Mouse (Mus musculus): Measurements from ENCODE around the gene Angpt4. TPM values are rescaled to one million over a fixed set of nuclear protein-coding genes. Genes with fewer than 3 reads are reported as not detected.

Angpt4 gene
- polyA plus RNA-seq, 1 experiment from 2014 or later: 2.8 TPM

DNA sequence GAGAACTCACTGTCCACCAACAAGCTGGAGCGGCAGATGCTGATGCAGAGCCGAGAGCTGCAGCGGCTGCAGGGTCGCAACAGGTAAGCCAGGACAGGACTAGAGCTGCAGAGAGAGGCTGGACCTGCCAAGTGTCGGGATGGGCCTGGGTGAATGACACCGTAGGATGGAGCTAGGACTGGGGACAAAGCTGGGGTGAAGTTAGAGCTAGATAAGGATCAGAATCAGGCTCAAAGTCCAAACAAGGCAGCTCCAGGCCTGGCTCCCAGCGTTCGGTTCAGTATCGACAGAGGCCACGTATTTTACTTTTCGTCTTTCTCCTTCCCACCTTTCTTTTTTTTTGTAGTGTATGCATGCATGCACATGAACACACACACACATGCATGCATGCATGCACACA is 16.1 kb downstream of the Angpt4 start:
- Histone ChIP-seq H3K9me3 (ENCODE audit: low read length) (no peaks in the 10 kb centered on the region), H3K4me2 (replicated peaks; ENCODE audit: low read depth, low read length) (no peak overlapping the region), H3K27me3 (ENCODE audit: insufficient read depth, low read length) (no peaks in the 10 kb centered on the region), H3K9ac (replicated peaks; ENCODE audit: low read length) (no peak overlapping the region), H3K36me3 (ENCODE audit: insufficient read depth, low read length) (no peaks in the 10 kb centered on the region), H3K4me1 (ENCODE audit: insufficient read depth, low read length) (no peaks in the 10 kb centered on the region; the same call in 1 of the 2 replicates), H3K27ac (ENCODE audit: low read length) (no peak overlapping the region), H3K4me3 (ENCODE audit: low read length) (no peak overlapping the region)
- 88% methylated on average over 11 of the region's 11 CpGs for WGBS
- ATAC-seq (ENCODE audit: low FRiP score, low TSS enrichment): no peak

DNA sequence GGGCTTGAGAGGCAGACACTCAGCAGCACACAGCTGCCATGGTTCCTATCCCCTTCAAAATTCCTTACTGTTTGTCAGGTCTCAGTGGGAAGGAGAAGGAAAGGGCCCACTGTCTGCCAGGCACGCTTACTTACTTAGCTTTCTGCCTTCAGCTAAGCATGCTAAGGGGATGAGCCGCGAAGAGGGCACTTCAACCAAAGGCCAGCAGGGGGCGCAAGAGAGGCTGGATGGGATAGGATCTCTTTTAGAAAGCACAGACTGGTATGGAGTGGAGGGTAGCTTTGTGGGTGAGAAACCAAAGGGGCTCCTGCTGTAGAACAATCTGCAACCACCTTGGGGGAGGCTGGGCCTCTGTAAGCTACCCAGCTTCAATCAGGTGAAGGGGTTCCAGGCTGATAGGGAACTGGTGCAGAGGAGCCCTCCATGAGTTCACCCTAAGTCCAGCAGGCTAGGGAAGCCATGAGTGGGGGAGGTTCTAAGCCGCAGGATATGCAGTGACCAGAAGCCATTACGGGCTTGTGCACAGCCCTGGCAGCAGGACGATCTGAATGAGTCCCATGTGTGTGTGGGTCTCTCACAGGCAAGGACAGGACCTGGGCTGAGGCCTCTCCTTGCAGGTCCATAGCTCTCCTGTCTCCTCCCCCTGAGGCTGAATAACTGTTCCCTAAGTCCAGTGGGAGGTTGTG is 19.5 kb downstream of the Angpt4 start:
- Histone ChIP-seq H3K4me3 (ENCODE audit: low read length) (no peak overlapping the region), H3K4me2 (replicated peaks; ENCODE audit: low read depth, low read length) (no peak overlapping the region), H3K27me3 (ENCODE audit: insufficient read depth, low read length) (no peaks in the 10 kb centered on the region), H3K9me3 (ENCODE audit: low read length) (no peaks in the 10 kb centered on the region), H3K36me3 (ENCODE audit: insufficient read depth, low read length) (no peaks in the 10 kb centered on the region), H3K27ac (ENCODE audit: low read length) (no peak overlapping the region), H3K4me1 (ENCODE audit: insufficient read depth, low read length) (no peaks in the 10 kb centered on the region), H3K9ac (replicated peaks; ENCODE audit: low read length) (no peak overlapping the region)
- peak; percentile 33 for ATAC-seq (ENCODE audit: low FRiP score, low TSS enrichment)
- 38% methylated on average over 7 of the region's 7 CpGs for WGBS

GRCm38 (mm10) chr2:151937893-151938292 is 26.9 kb downstream of the Angpt4 start:
- no peak overlapping the region for H3K9ac ChIP-seq (replicated peaks; ENCODE audit: low read length)
- ATAC-seq (ENCODE audit: low FRiP score, low TSS enrichment): no peak
- WGBS: 44% methylated on average over 3 of the region's 3 CpGs

DNA sequence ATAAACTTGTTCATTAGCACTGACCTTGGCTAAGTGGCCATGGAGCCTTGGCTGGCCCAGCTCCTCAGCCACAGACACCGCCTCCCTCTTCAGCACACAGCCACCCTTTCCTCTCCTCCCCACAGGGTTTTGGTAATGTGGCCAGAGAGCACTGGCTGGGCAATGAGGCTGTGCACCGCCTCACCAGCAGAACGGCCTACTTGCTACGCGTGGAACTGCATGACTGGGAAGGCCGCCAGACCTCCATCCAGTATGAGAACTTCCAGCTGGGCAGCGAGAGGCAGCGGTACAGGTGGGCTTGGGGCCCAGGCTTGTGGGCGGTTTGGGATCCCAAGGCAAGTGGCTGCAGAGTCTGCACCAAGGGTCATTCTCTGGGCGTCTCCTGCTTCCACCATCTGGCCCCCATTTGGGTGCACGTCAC is 27.8 kb downstream of the Angpt4 start:
- ATAC-seq (ENCODE audit: low FRiP score, low TSS enrichment): peak; percentile 58
- no peaks in the 10 kb centered on the region for H3K36me3 ChIP-seq (ENCODE audit: insufficient read depth, low read length)
- H3K27me3 ChIP-seq (ENCODE audit: insufficient read depth, low read length): no peaks in the 10 kb centered on the region; the same call in 1 of the 2 replicates
- WGBS: 48% methylated on average over 11 of the region's 11 CpGs
- H3K9ac ChIP-seq (replicated peaks; ENCODE audit: low read length): no peak overlapping the region
- H3K27ac ChIP-seq (ENCODE audit: low read length): no peak overlapping the region
- H3K4me2 ChIP-seq (replicated peaks; ENCODE audit: low read depth, low read length): no peak overlapping the region
- no peak overlapping the region for H3K4me3 ChIP-seq (ENCODE audit: low read length)
- peaks cover 4% of the 10 kb centered on the region; the same call in 1 of the 2 replicates for H3K4me1 ChIP-seq (ENCODE audit: insufficient read depth, low read length)
- H3K9me3 ChIP-seq (ENCODE audit: low read length): no peaks in the 10 kb centered on the region

More at GRCm38 (mm10) chr2:151937893-151938292, 26.9 kb downstream of the Angpt4 start:
- no peak overlapping the region for H3K4me3 ChIP-seq (ENCODE audit: low read length)
- H3K27ac ChIP-seq (ENCODE audit: low read length): no peak overlapping the region
- no peaks in the 10 kb centered on the region for H3K36me3 ChIP-seq (ENCODE audit: insufficient read depth, low read length)
- H3K9me3 ChIP-seq (ENCODE audit: low read length): no peaks in the 10 kb centered on the region
- peaks cover 4% of the 10 kb centered on the region; the same call in 1 of the 2 replicates for H3K4me1 ChIP-seq (ENCODE audit: insufficient read depth, low read length)
- H3K4me2 ChIP-seq (replicated peaks; ENCODE audit: low read depth, low read length): no peak overlapping the region
- no peaks in the 10 kb centered on the region; the same call in 1 of the 2 replicates for H3K27me3 ChIP-seq (ENCODE audit: insufficient read depth, low read length)

DNA sequence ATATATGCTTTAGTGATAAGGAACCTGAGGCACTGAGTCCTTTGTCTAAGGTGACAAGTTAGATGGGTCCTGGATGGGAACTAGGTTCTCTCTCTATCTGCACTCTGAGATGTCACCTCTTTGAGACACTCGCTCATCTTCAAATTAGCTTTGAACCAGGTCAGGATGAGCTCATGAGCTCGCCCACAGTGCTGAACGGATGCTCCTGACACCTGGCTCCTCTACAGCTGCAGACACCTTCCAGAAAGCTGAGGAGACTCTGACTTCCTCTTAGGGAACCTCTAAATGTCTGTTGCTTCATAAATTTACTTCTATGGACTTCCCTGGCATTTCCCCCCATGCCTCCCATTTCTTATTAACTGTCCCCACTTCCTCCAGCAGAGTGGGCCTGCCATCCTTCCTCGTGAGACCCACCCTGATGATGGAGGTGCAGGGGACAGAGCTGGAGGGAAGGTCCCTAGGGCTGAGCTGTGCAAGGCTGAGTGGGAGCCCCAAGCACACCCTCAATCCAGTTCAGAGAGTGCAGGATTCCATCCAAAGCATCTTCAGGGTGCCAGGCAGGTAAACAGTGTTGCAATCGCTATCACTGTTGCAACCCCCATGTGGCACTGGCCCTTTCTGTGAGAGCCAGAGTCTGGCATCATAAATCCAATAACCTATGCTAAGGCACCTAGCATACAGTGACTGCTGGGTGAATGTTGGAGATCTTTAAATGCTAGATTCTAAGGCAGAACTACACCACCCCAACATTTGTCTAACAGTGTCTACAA is 28.8 kb downstream of the Angpt4 start:
- Histone ChIP-seq H3K27ac (ENCODE audit: low read length) (no peak overlapping the region), H3K4me2 (replicated peaks; ENCODE audit: low read depth, low read length) (no peak overlapping the region), H3K36me3 (ENCODE audit: insufficient read depth, low read length) (no peaks in the 10 kb centered on the region), H3K9me3 (ENCODE audit: low read length) (no peaks in the 10 kb centered on the region), H3K4me1 (ENCODE audit: insufficient read depth, low read length) (peaks cover 4% of the 10 kb centered on the region; the same call in 1 of the 2 replicates), H3K27me3 (ENCODE audit: insufficient read depth, low read length) (no peaks in the 10 kb centered on the region; the same call in 1 of the 2 replicates), H3K9ac (replicated peaks; ENCODE audit: low read length) (no peak overlapping the region), H3K4me3 (ENCODE audit: low read length) (no peak overlapping the region)
- 80% methylated on average over 5 of the region's 5 CpGs for WGBS
- no peak for ATAC-seq (ENCODE audit: low FRiP score, low TSS enrichment)

GRCm38 (mm10) chr2:151941269-151941668 is 30.3 kb downstream of the Angpt4 start:
- Histone ChIP-seq H3K36me3 (ENCODE audit: insufficient read depth, low read length) (no peaks in the 10 kb centered on the region), H3K4me3 (ENCODE audit: low read length) (no peak overlapping the region), H3K9me3 (ENCODE audit: low read length) (no peaks in the 10 kb centered on the region), H3K4me2 (replicated peaks; ENCODE audit: low read depth, low read length) (no peak overlapping the region), H3K9ac (replicated peaks; ENCODE audit: low read length) (no peak overlapping the region), H3K4me1 (ENCODE audit: insufficient read depth, low read length) (peaks cover 4% of the 10 kb centered on the region; the same call in 1 of the 2 replicates), H3K27me3 (ENCODE audit: insufficient read depth, low read length) (no peaks in the 10 kb centered on the region; the same call in 1 of the 2 replicates), H3K27ac (ENCODE audit: low read length) (no peak overlapping the region)
- no peak for ATAC-seq (ENCODE audit: low FRiP score, low TSS enrichment)
- WGBS: 48% methylated on average over 2 of the region's 2 CpGs

- H3K27ac ChIP-seq (ENCODE audit: low read length): no peak overlapping the region
- no peak for ATAC-seq (ENCODE audit: low FRiP score, low TSS enrichment)
- H3K4me2 ChIP-seq (replicated peaks; ENCODE audit: low read depth, low read length): no peak overlapping the region
- H3K4me3 ChIP-seq (ENCODE audit: low read length): no peak overlapping the region
- H3K4me1 ChIP-seq (ENCODE audit: insufficient read depth, low read length): no peaks in the 10 kb centered on the region
- no peaks in the 10 kb centered on the region for H3K36me3 ChIP-seq (ENCODE audit: insufficient read depth, low read length)
- WGBS: 39% methylated on average over 2 of the region's 2 CpGs
- H3K9ac ChIP-seq (replicated peaks; ENCODE audit: low read length): no peak overlapping the region
- no peaks in the 10 kb centered on the region for H3K9me3 ChIP-seq (ENCODE audit: low read length)
- no peaks in the 10 kb centered on the region for H3K27me3 ChIP-seq (ENCODE audit: insufficient read depth, low read length)
Measured at GRCm38 (mm10) chr2:151944106-151944505, 33.1 kb downstream of the Angpt4 start.

DNA sequence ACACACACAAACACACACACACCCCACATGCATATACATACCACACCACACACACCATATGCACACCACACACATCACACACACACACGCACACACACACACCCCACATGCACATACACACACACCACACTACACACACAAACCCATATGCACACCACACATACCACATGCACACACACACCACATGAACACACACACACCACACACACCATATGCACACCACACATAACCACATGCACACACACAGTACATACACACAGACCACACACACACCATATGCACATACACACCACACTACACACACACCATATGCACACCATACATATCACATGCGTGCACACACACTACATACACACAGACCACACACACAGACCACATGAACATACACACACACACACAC is 36.6 kb downstream of the Angpt4 start:
- H3K9me3 ChIP-seq (ENCODE audit: low read length): no peaks in the 10 kb centered on the region
- no peak overlapping the region for H3K4me3 ChIP-seq (ENCODE audit: low read length)
- no peak overlapping the region for H3K9ac ChIP-seq (replicated peaks; ENCODE audit: low read length)
- H3K27ac ChIP-seq (ENCODE audit: low read length): no peak overlapping the region
- ATAC-seq (ENCODE audit: low FRiP score, low TSS enrichment): no peak; the same call in 1 of the 2 replicates
- H3K36me3 ChIP-seq (ENCODE audit: insufficient read depth, low read length): no peaks in the 10 kb centered on the region
- no peaks in the 10 kb centered on the region for H3K27me3 ChIP-seq (ENCODE audit: insufficient read depth, low read length)
- 95% methylated on average over 2 of the region's 2 CpGs for WGBS
- no peak overlapping the region for H3K4me2 ChIP-seq (replicated peaks; ENCODE audit: low read depth, low read length)
- H3K4me1 ChIP-seq (ENCODE audit: insufficient read depth, low read length): no peaks in the 10 kb centered on the region

DNA sequence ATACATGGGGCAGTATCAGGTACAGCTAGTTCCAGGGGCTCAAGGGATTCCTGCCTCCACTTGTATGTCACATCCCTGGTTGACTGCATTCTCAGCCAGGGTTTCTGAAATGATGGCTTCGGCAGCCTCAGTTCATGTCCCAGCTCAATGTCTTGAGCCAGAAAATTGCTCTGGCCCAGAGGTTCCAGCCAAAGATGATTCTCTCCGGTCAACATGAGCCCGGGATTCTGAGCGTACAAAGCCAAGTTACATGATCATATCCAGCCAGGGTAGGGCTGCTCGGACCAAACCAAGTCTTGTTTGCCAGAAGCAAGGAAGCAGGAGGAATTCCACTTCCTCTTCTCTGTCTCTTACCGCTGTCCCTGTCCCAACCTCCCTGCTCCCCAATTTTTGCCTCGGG is 37.3 kb downstream of the Angpt4 start:
- Histone ChIP-seq H3K9ac (replicated peaks; ENCODE audit: low read length) (no peak overlapping the region), H3K27me3 (ENCODE audit: insufficient read depth, low read length) (no peaks in the 10 kb centered on the region), H3K27ac (ENCODE audit: low read length) (no peak overlapping the region), H3K9me3 (ENCODE audit: low read length) (no peaks in the 10 kb centered on the region), H3K4me2 (replicated peaks; ENCODE audit: low read depth, low read length) (no peak overlapping the region), H3K4me3 (ENCODE audit: low read length) (no peak overlapping the region), H3K36me3 (ENCODE audit: insufficient read depth, low read length) (no peaks in the 10 kb centered on the region), H3K4me1 (ENCODE audit: insufficient read depth, low read length) (no peaks in the 10 kb centered on the region)
- ATAC-seq (ENCODE audit: low FRiP score, low TSS enrichment): no peak
- WGBS: 83% methylated on average over 7 of the region's 7 CpGs

Measured in kidney, embryonic 16.5 days (tissue).